Mouse (Mus musculus): ENCODE results near the gene Tbc1d14. TPM values are rescaled to one million over a fixed set of nuclear protein-coding genes. Genes with fewer than 3 reads are reported as not detected.

Tbc1d14 gene
- polyA plus RNA-seq, 1 experiment from 2014 or later: 22.5 TPM

- WGBS (ENCODE audit: missing documents): 34% methylated on average over 19 of the region's 19 CpGs
- no peak overlapping the region for H3K27ac ChIP-seq
- peak overlapping the region; percentile 22 for H3K4me3 ChIP-seq (ENCODE audit: inconsistent target)
- peaks cover 33% of the 10 kb centered on the region; the same call in 1 of the 2 replicates for H3K79me2 ChIP-seq (ENCODE audit: inconsistent target)
- no peaks in the 10 kb centered on the region for H3K36me3 ChIP-seq (ENCODE audit: inconsistent target)
Observed at GRCm38 (mm10) chr5:36485306-36485705, 107.8 kb downstream of the Tbc1d14 start.

GRCm38 (mm10) chr5:36484171-36484990 is 108.7 kb downstream of the Tbc1d14 start, which contains the start of the genes Tada2b and Ccdc96:
Gene Tada2b, minus strand, starts transcription at chr5:36484285.
Gene Ccdc96, plus strand, starts transcription at chr5:36484588.
- H3K27ac ChIP-seq: no peak within 1 kb of the TSS
- under 1% methylated on average over 93 of the region's 97 CpGs for WGBS (ENCODE audit: missing documents)
- peak within 1 kb of the TSS; percentile 49 for H3K4me3 ChIP-seq (ENCODE audit: inconsistent target)

GRCm38 (mm10) chr5:36483203-36484101 is 109.6 kb downstream of the Tbc1d14 start:
- peaks cover 52% of the 10 kb centered on the region; the same call in 1 of the 2 replicates for H3K79me2 ChIP-seq (ENCODE audit: inconsistent target)
- H3K27ac ChIP-seq: no peak overlapping the region
- 7% methylated on average over 48 of the region's 58 CpGs for WGBS (ENCODE audit: missing documents)
- peak overlapping the region; percentile 49 for H3K4me3 ChIP-seq (ENCODE audit: inconsistent target)
- H3K36me3 ChIP-seq (ENCODE audit: inconsistent target): no peaks in the 10 kb centered on the region

More at GRCm38 (mm10) chr5:36484171-36484990, 108.7 kb downstream of the Tbc1d14 start, which contains the start of the genes Tada2b and Ccdc96:
- peaks cover 42% of the 10 kb centered on the region; the same call in 1 of the 2 replicates for H3K79me2 ChIP-seq (ENCODE audit: inconsistent target)
- no peaks in the 10 kb centered on the region for H3K36me3 ChIP-seq (ENCODE audit: inconsistent target)

- H3K4me3 ChIP-seq (ENCODE audit: inconsistent target): no peak overlapping the region
- H3K79me2 ChIP-seq (ENCODE audit: inconsistent target): peaks cover 60% of the 10 kb centered on the region; the same call in 1 of the 2 replicates
- 57% methylated on average over 1 of the region's 1 CpGs for WGBS (ENCODE audit: missing documents)
- H3K27ac ChIP-seq: no peak overlapping the region
- H3K36me3 ChIP-seq (ENCODE audit: inconsistent target): no peaks in the 10 kb centered on the region
Observed at GRCm38 (mm10) chr5:36481114-36481513, 112.0 kb downstream of the Tbc1d14 start.

GRCm38 (mm10) chr5:36480398-36480797 is 112.7 kb downstream of the Tbc1d14 start:
- 32% methylated on average over 4 of the region's 4 CpGs for WGBS (ENCODE audit: missing documents)
- Histone ChIP-seq H3K4me3 (ENCODE audit: inconsistent target) (no peak overlapping the region), H3K79me2 (ENCODE audit: inconsistent target) (peaks cover 62% of the 10 kb centered on the region; the same call in 1 of the 2 replicates), H3K36me3 (ENCODE audit: inconsistent target) (no peaks in the 10 kb centered on the region), H3K27ac (no peak overlapping the region)

GRCm38 (mm10) chr5:36479735-36480134 is 113.3 kb downstream of the Tbc1d14 start:
- H3K36me3 ChIP-seq (ENCODE audit: inconsistent target): no peaks in the 10 kb centered on the region
- H3K27ac ChIP-seq: no peak overlapping the region
- H3K4me3 ChIP-seq (ENCODE audit: inconsistent target): no peak overlapping the region
- WGBS (ENCODE audit: missing documents): 65% methylated on average over 2 of the region's 2 CpGs
- peaks cover 62% of the 10 kb centered on the region; the same call in 1 of the 2 replicates for H3K79me2 ChIP-seq (ENCODE audit: inconsistent target)

- H3K4me3 ChIP-seq (ENCODE audit: inconsistent target): no peak overlapping the region
Observed at GRCm38 (mm10) chr5:36478540-36479420, 114.3 kb downstream of the Tbc1d14 start.

GRCm38 (mm10) chr5:36477486-36477885 is 115.6 kb downstream of the Tbc1d14 start:
- H3K27ac ChIP-seq: no peak overlapping the region
- H3K36me3 ChIP-seq (ENCODE audit: inconsistent target): peaks cover 9% of the 10 kb centered on the region; the same call in 1 of the 2 replicates
- no peak overlapping the region for H3K4me3 ChIP-seq (ENCODE audit: inconsistent target)
- 6% methylated on average over 3 of the region's 3 CpGs for WGBS (ENCODE audit: missing documents)
- H3K79me2 ChIP-seq (ENCODE audit: inconsistent target): peaks cover 51% of the 10 kb centered on the region; the same call in 1 of the 2 replicates

More at GRCm38 (mm10) chr5:36478540-36479420, 114.3 kb downstream of the Tbc1d14 start:
- H3K27ac ChIP-seq: no peak overlapping the region
- H3K36me3 ChIP-seq (ENCODE audit: inconsistent target): no peaks in the 10 kb centered on the region
- 77% methylated on average over 6 of the region's 6 CpGs for WGBS (ENCODE audit: missing documents)
- H3K79me2 ChIP-seq (ENCODE audit: inconsistent target): peaks cover 62% of the 10 kb centered on the region; the same call in 1 of the 2 replicates

- H3K79me2 ChIP-seq (ENCODE audit: inconsistent target): peaks cover 27% of the 10 kb centered on the region
- H3K4me3 ChIP-seq (ENCODE audit: inconsistent target): no peak overlapping the region
- H3K36me3 ChIP-seq (ENCODE audit: inconsistent target): peaks cover 39% of the 10 kb centered on the region
- WGBS (ENCODE audit: missing documents): 98% methylated on average over 5 of the region's 5 CpGs
- no peak overlapping the region for H3K27ac ChIP-seq
Observed at GRCm38 (mm10) chr5:36474283-36474682, 118.8 kb downstream of the Tbc1d14 start.

GRCm38 (mm10) chr5:36472876-36473655 is 120.0 kb downstream of the Tbc1d14 start:
- Histone ChIP-seq H3K4me3 (ENCODE audit: inconsistent target) (no peak overlapping the region), H3K79me2 (ENCODE audit: inconsistent target) (peaks cover 27% of the 10 kb centered on the region), H3K27ac (no peak overlapping the region), H3K36me3 (ENCODE audit: inconsistent target) (peaks cover 46% of the 10 kb centered on the region)
- WGBS (ENCODE audit: missing documents): 96% methylated on average over 4 of the region's 4 CpGs

- Histone ChIP-seq H3K36me3 (ENCODE audit: inconsistent target) (peaks cover 46% of the 10 kb centered on the region), H3K4me3 (ENCODE audit: inconsistent target) (no peak overlapping the region), H3K27ac (no peak overlapping the region), H3K79me2 (ENCODE audit: inconsistent target) (peaks cover 43% of the 10 kb centered on the region)
- 89% methylated on average over 8 of the region's 8 CpGs for WGBS (ENCODE audit: missing documents)
Observed at GRCm38 (mm10) chr5:36471206-36471605, 121.9 kb downstream of the Tbc1d14 start.

GRCm38 (mm10) chr5:36465889-36466288 is 127.2 kb downstream of the Tbc1d14 start:
- Histone ChIP-seq H3K36me3 (ENCODE audit: inconsistent target) (peaks cover 22% of the 10 kb centered on the region), H3K4me3 (ENCODE audit: inconsistent target) (peak overlapping the region; percentile 100), H3K27ac (peak overlapping the region; percentile 70), H3K79me2 (ENCODE audit: inconsistent target) (peaks cover 51% of the 10 kb centered on the region)
- 3% methylated on average over 8 of the region's 8 CpGs for WGBS (ENCODE audit: missing documents)
